Mouse (Mus musculus): ENCODE measurements around the gene Adprm. TPM values are rescaled to one million over a fixed set of nuclear protein-coding genes. Genes with fewer than 3 reads are reported as not detected.
A peak's percentile ranks its signal among the peaks of the same experiment; 100 is the strongest.

The Adprm gene
- total and polyA plus RNA-seq, 3 experiments: 31.2 to 53.8 (median 43.4) TPM

- TF ChIP-seq ELF1 (IDR thresholded peaks at IDR 0.05; ENCODE audit: low read depth, low read length) (peak; percentile 65), HCFC1 (IDR thresholded peaks at IDR 0.05; ENCODE audit: low read depth, low read length) (no peak), MAFK (IDR thresholded peaks at IDR 0.05; ENCODE audit: insufficient replicate concordance, low read length) (0 out of 2 replicates have a peak, but pooled peaks have one; percentile 34), MEF2A (IDR thresholded peaks at IDR 0.05; ENCODE audit: borderline replicate concordance, low read depth, low read length) (peak; percentile 70; the same call in 1 of the 2 replicates), JUN (IDR thresholded peaks at IDR 0.05; ENCODE audit: insufficient read depth, low read depth, low read length) (no peak), RCOR1 (conservative IDR thresholded peaks at IDR 0.05; ENCODE audit: low read depth, low read length) (no peak), EP300 (IDR thresholded peaks at IDR 0.05; ENCODE audit: low read length) (0 out of 2 replicates have a peak, but pooled peaks have one; percentile 41), ETS1 (conservative IDR thresholded peaks at IDR 0.05; ENCODE audit: low read depth, low read length) (0 out of 2 replicates have a peak, but pooled peaks have one; percentile 26), IRF4 (IDR thresholded peaks at IDR 0.05; ENCODE audit: low read depth, low read length) (peak; percentile 50; the same call in 1 of the 2 replicates)
- Histone ChIP-seq H3K4me3 (replicated peaks in 1 of 3; ENCODE audit: low read depth in 2 of 3, low read length in 2 of 3, poor library complexity in 1 of 3) (no peak overlapping the region), H3K79me2 (replicated peaks; ENCODE audit: control insufficient read depth, extremely low read depth, insufficient read depth, poor library complexity, severe bottlenecking) (peaks cover 29% of the 10 kb centered on the region), H3K4me1 (ENCODE audit: control insufficient read depth in 1 of 2, insufficient read depth in 2 of 2) (peaks cover 3 to 41% of the 10 kb centered on the region in 2 experiments), H3K36me3 (replicated peaks in 1 of 2; ENCODE audit: control insufficient read depth in 1 of 2, insufficient read depth in 1 of 2, low read length in 1 of 2) (peaks cover 40 to 68% of the 10 kb centered on the region in 2 experiments), H3K4me2 (ENCODE audit: insufficient read depth, low read depth, poor library complexity, severe bottlenecking) (peak overlapping the region; percentile 99; the same call in 1 of the 2 replicates), H3K27ac (ENCODE audit: insufficient read depth, low read depth) (0 out of 2 replicates have a peak overlapping the region, but pooled peaks have one; percentile 8), H3K27me3 (replicated peaks) (no peaks in the 10 kb centered on the region), H3K9ac (ENCODE audit: insufficient read depth, low read depth) (no peak overlapping the region; the same call in 1 of the 2 replicates), H3K9me3 (replicated peaks; ENCODE audit: low read length) (no peaks in the 10 kb centered on the region)
- DNase-seq (ENCODE audit: extremely low read depth): peak; percentile 23
- dilution Hi-C loops (cut with MboI; ENCODE audit: extremely low pct_ligation_motif_present, extremely low pct_unique_long_range_greater_than_20kb, low sequenced_read_pairs): no loop called here
- in situ Hi-C loops (cut with MboI; ENCODE audit: low pct_ligation_motif_present, low pct_unique_long_range_greater_than_20kb, low sequenced_read_pairs): no loop called here
These were observed 2.5 kb upstream of the Adprm start for GRCm38 (mm10) chr11:67054754-67055365.

DNA sequence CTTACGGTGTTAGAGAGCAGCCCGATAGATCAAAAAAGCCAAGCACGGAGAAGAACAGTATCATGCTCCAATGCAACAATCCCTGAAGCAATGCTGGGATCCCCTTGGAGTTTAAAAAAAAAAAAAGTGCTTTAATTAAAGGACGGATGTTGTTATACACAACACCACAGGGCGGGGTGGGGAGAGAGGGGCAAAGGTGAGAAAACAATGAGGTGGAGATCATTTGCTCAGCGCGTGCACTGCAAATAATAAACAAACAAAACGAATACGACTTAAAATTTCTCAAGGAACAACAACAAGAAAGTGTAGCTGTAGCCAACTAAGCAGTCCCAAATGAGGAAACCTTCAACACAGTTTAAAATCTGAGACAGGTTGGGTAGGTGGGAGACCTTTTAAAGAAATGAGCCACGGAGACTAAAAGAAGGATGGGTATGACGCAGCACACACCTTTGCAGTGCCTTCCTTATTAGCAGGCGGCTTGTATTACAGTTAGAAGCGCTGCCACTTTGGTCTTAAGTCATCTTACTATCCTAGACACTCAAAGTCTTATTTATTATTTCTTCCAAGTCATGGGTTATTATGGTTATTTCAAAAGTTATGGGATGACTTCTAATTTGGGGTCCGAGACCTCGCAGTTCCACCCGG is 596 bp downstream of the Adprm start:
- H3K9ac ChIP-seq (ENCODE audit: insufficient read depth, low read depth): peak overlapping the region; percentile 61
- H3K4me1 ChIP-seq (ENCODE audit: control insufficient read depth in 1 of 2, insufficient read depth in 2 of 2): peaks cover 5 to 68% of the 10 kb centered on the region in 2 experiments
- in situ Hi-C loops (cut with MboI; ENCODE audit: low pct_ligation_motif_present, low pct_unique_long_range_greater_than_20kb, low sequenced_read_pairs) (no loop called here), dilution Hi-C loops (cut with MboI; ENCODE audit: extremely low pct_ligation_motif_present, extremely low pct_unique_long_range_greater_than_20kb, low sequenced_read_pairs) (no loop called here)
- no peak for DNase-seq (ENCODE audit: extremely low read depth)
- H3K4me3 ChIP-seq (replicated peaks in 1 of 3; ENCODE audit: low read depth in 2 of 3, low read length in 2 of 3, poor library complexity in 1 of 3): peak overlapping the region; percentile 84 to 97 (median 91)
- no peaks in the 10 kb centered on the region for H3K9me3 ChIP-seq (replicated peaks; ENCODE audit: low read length)
- H3K27me3 ChIP-seq (replicated peaks): no peaks in the 10 kb centered on the region
- H3K36me3 ChIP-seq (replicated peaks in 1 of 2; ENCODE audit: control insufficient read depth in 1 of 2, insufficient read depth in 1 of 2, low read length in 1 of 2): peaks cover 21 to 52% of the 10 kb centered on the region in 2 experiments
- peak overlapping the region; percentile 99 for H3K4me2 ChIP-seq (ENCODE audit: insufficient read depth, low read depth, poor library complexity, severe bottlenecking)
- H3K27ac ChIP-seq (ENCODE audit: insufficient read depth, low read depth): 0 out of 2 replicates have a peak overlapping the region, but pooled peaks have one; percentile 6
- H3K79me2 ChIP-seq (replicated peaks; ENCODE audit: control insufficient read depth, extremely low read depth, insufficient read depth, poor library complexity, severe bottlenecking): peaks cover 43% of the 10 kb centered on the region
- TF ChIP-seq CHD1 (IDR thresholded peaks at IDR 0.05; ENCODE audit: low read depth, low read length) (no peak), NELFE (IDR thresholded peaks at IDR 0.05; ENCODE audit: low read depth, low read length) (no peak), E2F4 (IDR thresholded peaks at IDR 0.05; ENCODE audit: insufficient replicate concordance, low read depth, low read length) (no peak), TBP (conservative IDR thresholded peaks at IDR 0.05; ENCODE audit: low read depth, low read length) (no peak), POLR2AphosphoS2 (IDR thresholded peaks at IDR 0.05; ENCODE audit: low read depth, low read length) (no peak), ZMIZ1 (IDR thresholded peaks at IDR 0.05; ENCODE audit: low read depth, low read length) (no peak), MAFK (IDR thresholded peaks at IDR 0.05; ENCODE audit: insufficient replicate concordance, low read length) (no peak), PAX5 (IDR thresholded peaks at IDR 0.05; ENCODE audit: low read length) (no peak), MAZ (IDR thresholded peaks at IDR 0.05; ENCODE audit: low read depth, low read length) (no peak), MAX (IDR thresholded peaks at IDR 0.05; ENCODE audit: low read length) (no peak), EP300 (IDR thresholded peaks at IDR 0.05; ENCODE audit: low read length) (no peak), ZNF384 (IDR thresholded peaks at IDR 0.05; ENCODE audit: low read depth, low read length) (no peak), ZC3H11A (IDR thresholded peaks at IDR 0.05; ENCODE audit: low read depth, low read length) (no peak), MYC (IDR thresholded peaks at IDR 0.05; ENCODE audit: low read depth, low read length) (no peak), POLR2A (IDR thresholded peaks at IDR 0.05; ENCODE audit: low read depth, low read length) (no peak), SIN3A (IDR thresholded peaks at IDR 0.05; ENCODE audit: low read length) (no peak), MXI1 (IDR thresholded peaks at IDR 0.05; ENCODE audit: low read depth, low read length) (no peak)

All from CH12.LX (cell line).